Mouse (Mus musculus) neural tube, embryonic 13.5 days (tissue): ENCODE results near the gene Olfr1195. TPM values are rescaled to one million over a fixed set of nuclear protein-coding genes. Genes with fewer than 3 reads are reported as not detected.
"Not testable (repeated sequence)": the region's sequence is repeated elsewhere in the genome, so short reads cannot be mapped to it uniquely, and the experiment has no call there.

Experiments
- ATAC-seq: fragments of 200-750 bp; cut with Nextera tagmentation; 2 replicates; pipeline ENCODE4 v1.8.0; 2017; ENCODE audit warnings: low read depth, mild to moderate bottlenecking, moderate TSS enrichment, moderate library complexity
- H3K27ac ChIP-seq: fragments of 300-500 bp; sonication (generic); replicated peaks from 2 replicates; pipeline ENCODE4 v1.5.1; 2015; ENCODE audit warnings: moderate library complexity, mild to moderate bottlenecking, inconsistent platforms
- H3K27me3 ChIP-seq: fragments of 300-500 bp; sonication (generic); 2 replicates; pipeline ENCODE4 v1.6.1; 2015; ENCODE audit warnings: mild to moderate bottlenecking, inconsistent platforms
- H3K36me3 ChIP-seq: fragments of 300-500 bp; sonication (generic); 2 replicates; pipeline ENCODE4 v1.6.1; 2015; ENCODE audit warnings: mild to moderate bottlenecking, inconsistent platforms
- H3K4me1 ChIP-seq: fragments of 300-500 bp; sonication (generic); replicated peaks from 2 replicates; pipeline ENCODE4 v1.6.1; 2015; ENCODE audit warnings: inconsistent platforms
- H3K4me2 ChIP-seq: fragments of 300-500 bp; sonication (generic); 2 replicates; pipeline ENCODE4 v1.6.1; 2015; ENCODE audit warnings: inconsistent platforms, mild to moderate bottlenecking, moderate library complexity
- H3K4me3 ChIP-seq: fragments of 300-500 bp; sonication (generic); 2 replicates; pipeline ENCODE4 v1.5.1; 2015; ENCODE audit warnings: mild to moderate bottlenecking, inconsistent platforms
- H3K9ac ChIP-seq: fragments of 300-500 bp; sonication (generic); 2 replicates; pipeline ENCODE4 v1.6.1; 2015; ENCODE audit warnings: moderate library complexity, mild to moderate bottlenecking, inconsistent platforms
- H3K9me3 ChIP-seq: fragments of 300-500 bp; sonication (generic); 2 replicates; pipeline ENCODE4 v1.6.1; 2016; ENCODE audit warnings: inconsistent platforms
- WGBS: fragments of 180-500 bp; shearing (Covaris S2); methylation state at CpG from one replicate; pipeline ENCODE4 v1.1.7; 2015; 5-methylcytosine and 5-hydroxymethylcytosine counted together
- polyA plus RNA-seq: library from polyadenylated mRNA; unstranded; fragments of >200 nt; fragmentation: Nextera tagmentation; extraction: Ambion mirVana; gene quantifications from 2 replicates; pipeline ENCODE4 v1.2.1, GENCODE M21; 2015

The Olfr1195 gene
- not detected in 2 replicates for polyA plus RNA-seq

DNA sequence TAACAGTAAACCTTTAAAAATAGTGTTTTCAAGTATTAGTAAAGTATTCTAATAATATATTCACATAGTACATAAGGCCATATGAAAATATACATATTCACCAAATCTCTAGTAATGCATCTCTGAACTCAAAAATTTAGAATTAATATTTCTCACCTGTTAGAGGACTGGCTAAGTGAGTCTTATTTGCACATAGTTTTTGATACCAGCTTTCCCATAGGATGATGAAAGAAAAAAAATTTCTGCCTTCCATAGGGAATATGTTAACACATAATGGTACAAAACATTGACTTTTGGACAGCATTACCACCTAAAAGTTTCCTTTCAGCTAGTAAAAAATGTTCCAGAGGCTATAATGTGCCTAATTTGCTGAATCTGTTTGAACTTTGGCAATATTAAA is at the start of gene Olfr1195:
Gene Olfr1195, minus strand, starts transcription at position 101 of the 400 bp plus-strand sequence.
- no peak within 1 kb of the TSS for H3K9ac ChIP-seq
- no peak within 1 kb of the TSS for H3K27ac ChIP-seq
- no peak for ATAC-seq
- no peaks in the 10 kb centered on the region for H3K9me3 ChIP-seq
- H3K27me3 ChIP-seq = no peaks in the 10 kb centered on the region
- no peaks in the 10 kb centered on the region for H3K36me3 ChIP-seq
- no peak within 1 kb of the TSS for H3K4me2 ChIP-seq
- no peaks in the 10 kb centered on the region for H3K4me1 ChIP-seq
- H3K4me3 ChIP-seq = no peak within 1 kb of the TSS

DNA sequence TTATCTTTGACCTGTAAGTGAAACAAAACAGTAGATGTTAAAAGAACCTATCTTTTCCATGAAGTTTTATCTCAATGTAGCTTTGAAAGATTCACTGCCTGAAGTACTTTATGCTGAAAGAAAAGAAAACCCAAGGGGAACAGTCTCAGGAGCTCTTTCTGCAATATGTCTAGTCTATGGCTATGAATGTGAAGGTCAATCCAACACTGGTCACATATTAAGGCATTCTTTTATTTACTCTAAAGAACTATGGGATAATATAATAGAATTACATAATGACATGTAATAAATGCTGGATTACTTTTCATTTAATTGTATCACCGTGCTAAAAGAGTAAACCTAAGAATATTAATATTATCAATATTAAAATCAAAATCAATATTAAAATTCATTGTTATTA is 43.3 kb upstream of the Olfr1195 start, which contains the start of gene Olfr1197:
Gene Olfr1197, minus strand, starts transcription at position 101 of the 400 bp plus-strand sequence.
- Histone ChIP-seq H3K27ac (no peak within 1 kb of the TSS), H3K9ac (no peak within 1 kb of the TSS), H3K27me3 (no peaks in the 10 kb centered on the region), H3K36me3 (no peaks in the 10 kb centered on the region), H3K4me2 (no peak within 1 kb of the TSS), H3K9me3 (no peaks in the 10 kb centered on the region), H3K4me3 (no peak within 1 kb of the TSS), H3K4me1 (no peaks in the 10 kb centered on the region)
- 91% methylated on average over 1 of the region's 1 CpGs for WGBS
- ATAC-seq = no peak

DNA sequence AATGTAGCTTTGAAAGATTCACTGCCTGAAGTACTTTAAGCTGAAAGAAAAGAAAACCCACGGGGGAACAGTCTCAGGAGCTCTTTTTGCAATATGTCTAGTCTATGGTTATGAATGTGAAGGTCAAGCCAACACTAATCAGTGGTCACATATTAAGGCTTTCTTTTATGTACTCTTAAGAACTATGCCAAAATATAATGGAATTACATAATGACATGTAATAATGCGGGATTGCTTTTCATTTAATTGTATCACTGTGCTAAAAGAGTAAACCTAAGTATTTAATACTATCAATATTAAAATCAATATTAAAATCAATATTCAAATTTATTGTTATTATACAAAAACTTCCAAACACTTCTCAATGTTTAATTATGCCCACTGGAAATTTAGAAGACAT is 15.5 kb upstream of the Olfr1195 start, which contains the start of gene Olfr1196:
Gene Olfr1196, minus strand, starts transcription at position 101 of the 400 bp plus-strand sequence.
- no peak within 1 kb of the TSS for H3K4me2 ChIP-seq
- no peak within 1 kb of the TSS for H3K27ac ChIP-seq
- H3K9me3 ChIP-seq = no peaks in the 10 kb centered on the region
- ATAC-seq = no peak
- H3K27me3 ChIP-seq = no peaks in the 10 kb centered on the region
- H3K4me1 ChIP-seq = no peaks in the 10 kb centered on the region
- no peak within 1 kb of the TSS for H3K4me3 ChIP-seq
- no peaks in the 10 kb centered on the region for H3K36me3 ChIP-seq
- no peak within 1 kb of the TSS for H3K9ac ChIP-seq
- 93% methylated on average over 2 of the region's 2 CpGs for WGBS

DNA sequence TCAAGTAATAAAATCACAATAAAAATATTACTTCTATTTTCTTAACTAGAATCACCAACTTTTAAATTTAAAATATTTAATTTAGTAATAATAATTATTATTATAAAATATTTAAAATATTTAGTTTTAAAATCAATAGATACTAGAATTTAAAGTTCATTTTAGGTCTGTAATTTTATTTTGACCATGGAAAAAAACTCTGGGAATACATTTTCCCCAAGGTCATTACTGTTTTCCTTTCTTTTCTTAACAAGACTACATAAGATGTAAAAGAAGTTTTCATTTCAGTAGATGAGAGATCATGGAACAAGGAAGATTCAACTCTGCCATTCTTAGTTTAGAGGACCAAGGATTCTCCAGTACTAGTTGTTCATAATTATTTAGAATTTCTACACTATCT is 13.7 kb downstream of the Olfr1195 start, which contains the start of gene Olfr1193:
Gene Olfr1193, plus strand, starts transcription at position 301 of the 400 bp plus-strand sequence.
- not testable (repeated sequence) for H3K36me3 ChIP-seq, H3K4me2 ChIP-seq, ATAC-seq, H3K4me1 ChIP-seq, H3K4me3 ChIP-seq, H3K27me3 ChIP-seq, H3K27ac ChIP-seq, H3K9me3 ChIP-seq, H3K9ac ChIP-seq

DNA sequence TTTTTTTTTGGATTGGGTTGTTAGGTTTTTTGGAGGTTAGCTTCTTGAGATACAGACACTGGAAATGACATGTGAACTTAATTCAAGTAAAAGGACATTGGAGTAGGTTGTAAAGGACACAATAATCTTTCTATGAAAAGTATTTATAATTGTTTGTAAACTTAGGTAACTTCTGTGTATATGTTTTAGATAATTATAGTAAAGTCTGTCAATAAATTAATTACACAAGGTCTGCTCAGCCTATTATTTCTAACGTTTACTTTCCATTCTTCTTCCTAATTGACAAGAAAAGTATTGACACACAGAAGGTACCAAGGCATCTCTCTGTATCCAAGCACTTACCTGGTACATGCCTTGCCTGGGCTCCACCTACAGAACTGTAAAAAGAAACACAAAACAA is 40.8 kb downstream of the Olfr1195 start, which contains the start of gene Olfr1192-ps1:
Gene Olfr1192-ps1, plus strand, starts transcription at position 301 of the 400 bp plus-strand sequence.
- 45% methylated on average over 1 of the region's 1 CpGs for WGBS
- Histone ChIP-seq H3K27ac (no peak within 1 kb of the TSS), H3K27me3 (no peaks in the 10 kb centered on the region), H3K36me3 (no peaks in the 10 kb centered on the region), H3K4me1 (no peaks in the 10 kb centered on the region), H3K9me3 (no peaks in the 10 kb centered on the region), H3K4me3 (no peak within 1 kb of the TSS), H3K9ac (no peak within 1 kb of the TSS), H3K4me2 (no peak within 1 kb of the TSS)
- ATAC-seq = no peak

DNA sequence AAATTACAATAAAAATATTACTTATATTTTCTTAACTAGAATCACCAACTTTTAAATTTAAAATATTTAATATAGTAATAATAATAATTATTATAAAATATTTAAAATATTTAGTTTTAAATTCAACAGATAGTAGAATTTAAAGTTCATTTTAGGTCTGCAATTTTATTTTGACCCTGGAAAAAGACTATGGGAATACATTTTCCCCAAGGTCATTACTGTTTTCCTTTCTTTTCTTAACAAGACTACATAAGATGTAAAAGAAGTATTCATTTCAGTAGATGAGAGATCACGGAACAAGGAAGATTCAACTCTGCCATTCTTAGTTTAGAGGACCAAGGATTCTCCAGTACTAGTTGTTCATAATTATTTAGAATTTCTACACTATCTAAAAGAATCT is 48.7 kb downstream of the Olfr1195 start, which contains the start of gene Olfr1191-ps1:
Gene Olfr1191-ps1, plus strand, starts transcription at position 301 of the 400 bp plus-strand sequence.
- H3K4me3 ChIP-seq, H3K36me3 ChIP-seq, H3K27ac ChIP-seq, ATAC-seq, H3K9ac ChIP-seq, H3K4me1 ChIP-seq, H3K27me3 ChIP-seq, H3K4me2 ChIP-seq, H3K9me3 ChIP-seq: not testable (repeated sequence)
- 88% methylated on average over 1 of the region's 1 CpGs for WGBS

Other genes with a start within 250 kb of the Olfr1195 start
- not detected in 2 replicates for gene Gm13757, start 240.1 kb downstream of the Olfr1195 start, polyA plus RNA-seq
- not detected in 2 replicates for gene Olfr1183, start 234.3 kb downstream of the Olfr1195 start, polyA plus RNA-seq
- gene Olfr1184, start 205.6 kb downstream of the Olfr1195 start, polyA plus RNA-seq = not detected in 2 replicates
- not detected in 2 replicates for gene Olfr1185-ps1, start 195.9 kb downstream of the Olfr1195 start, polyA plus RNA-seq
- not detected in 2 replicates for gene Olfr1186, start 170.6 kb downstream of the Olfr1195 start, polyA plus RNA-seq
- gene Olfr1188, start 132.3 kb downstream of the Olfr1195 start, polyA plus RNA-seq = not detected in 2 replicates
- not detected in 2 replicates for gene Olfr1189, start 102.7 kb downstream of the Olfr1195 start, polyA plus RNA-seq
- gene Olfr1191-ps1, start 48.6 kb downstream of the Olfr1195 start, polyA plus RNA-seq = not detected in 2 replicates
- gene Olfr1192-ps1, start 40.7 kb downstream of the Olfr1195 start, polyA plus RNA-seq = not detected in 2 replicates
- not detected in 2 replicates for gene Olfr1193, start 13.6 kb downstream of the Olfr1195 start, polyA plus RNA-seq
- not detected in 2 replicates for gene Olfr1196, start 15.4 kb upstream of the Olfr1195 start, polyA plus RNA-seq
- gene Olfr1197, start 43.2 kb upstream of the Olfr1195 start, polyA plus RNA-seq = not detected in 2 replicates
- gene Olfr1198, start 62.2 kb upstream of the Olfr1195 start, polyA plus RNA-seq = not detected in 2 replicates
- gene Olfr1199, start 71.3 kb upstream of the Olfr1195 start, polyA plus RNA-seq = not detected in 2 replicates
- not detected in 2 replicates for gene Olfr1200, start 81.3 kb upstream of the Olfr1195 start, polyA plus RNA-seq
- not detected in 2 replicates for gene Olfr1201, start 103.8 kb upstream of the Olfr1195 start, polyA plus RNA-seq
- not detected in 2 replicates for gene Olfr1202, start 125.3 kb upstream of the Olfr1195 start, polyA plus RNA-seq
- gene Olfr1205, start 140.6 kb upstream of the Olfr1195 start, polyA plus RNA-seq = not detected in 2 replicates
- gene Olfr1204, start 160.1 kb upstream of the Olfr1195 start, polyA plus RNA-seq = not detected in 2 replicates
- not detected in 2 replicates for gene Olfr1206, start 174.0 kb upstream of the Olfr1195 start, polyA plus RNA-seq
- gene Olfr1208, start 213.1 kb upstream of the Olfr1195 start, polyA plus RNA-seq = not detected in 2 replicates
- not detected in 2 replicates for gene Olfr1209, start 226.0 kb upstream of the Olfr1195 start, polyA plus RNA-seq
- not detected in 2 replicates for gene Olfr1211, start 248.9 kb upstream of the Olfr1195 start, polyA plus RNA-seq